Mouse (Mus musculus) forebrain, embryonic 11.5 days (tissue): ENCODE measurements at regions not wholly inside any gene's neighbourhood (a gene's known extent, or its start where the extent isn't known, plus 50 kb on each side); places are given as distances from the start of the nearest gene placed in this dataset.

Source experiments
- ATAC-seq: fragments of 200-750 bp; cut with Nextera tagmentation; replicated peaks from 2 replicates; pipeline ENCODE4 v1.8.0; 2017; ENCODE audit warnings: moderate TSS enrichment; ENCODE audit not compliant: low FRiP score
- DNase-seq: peaks from one replicate; pipeline ENCODE4 v3.0.0-alpha.2; 2017; ENCODE audit warnings: low spot score
- H3K27ac ChIP-seq: fragments of 300-500 bp; sonication (generic); 2 replicates; pipeline ENCODE4 v1.5.1; 2014; ENCODE audit warnings: low read depth, low read length
- H3K27me3 ChIP-seq: fragments of 300-500 bp; sonication (generic); 2 replicates; pipeline ENCODE4 v1.6.1; 2014; ENCODE audit warnings: mild to moderate bottlenecking, low read length, mixed read lengths; ENCODE audit not compliant: control insufficient read depth, insufficient read depth
- H3K36me3 ChIP-seq: fragments of 300-500 bp; sonication (generic); 2 replicates; pipeline ENCODE4 v1.6.1; 2014; ENCODE audit warnings: mild to moderate bottlenecking, low read length, moderate library complexity, mixed read lengths; ENCODE audit not compliant: control insufficient read depth, insufficient read depth
- H3K4me1 ChIP-seq: fragments of 300-500 bp; sonication (generic); replicated peaks from 2 replicates; pipeline ENCODE4 v1.6.1; 2014; ENCODE audit warnings: low read length, mixed read lengths; ENCODE audit not compliant: control insufficient read depth, insufficient read depth
- H3K4me2 ChIP-seq: fragments of 300-500 bp; sonication (generic); 2 replicates; pipeline ENCODE4 v1.6.1; 2014; ENCODE audit warnings: low read depth, mild to moderate bottlenecking, low read length, moderate library complexity, mixed read lengths; ENCODE audit not compliant: severe bottlenecking
- H3K4me3 ChIP-seq: fragments of 300-500 bp; sonication (generic); 2 replicates; pipeline ENCODE4 v1.5.1; 2014; ENCODE audit warnings: low read depth, low read length
- H3K9ac ChIP-seq: fragments of 300-500 bp; sonication (generic); 2 replicates; pipeline ENCODE4 v1.6.1; 2014; ENCODE audit warnings: low read length
- H3K9me3 ChIP-seq: fragments of 300-500 bp; sonication (generic); 2 replicates; pipeline ENCODE4 v1.6.1; 2016; ENCODE audit warnings: low read length, mixed read lengths; ENCODE audit not compliant: control insufficient read depth
- WGBS: fragments of 180-500 bp; shearing (Covaris S2); extraction: QIAGEN DNeasy Blood & Tissue Kit; methylation state at CpG from one replicate; pipeline ENCODE4 v1.1.7; 2014; 5-methylcytosine and 5-hydroxymethylcytosine counted together

- Histone ChIP-seq H3K36me3 (no peaks in the 10 kb centered on the region), H3K4me2 (no peak overlapping the region), H3K9ac (no peak overlapping the region), H3K9me3 (no peaks in the 10 kb centered on the region), H3K27ac (0 out of 2 replicates have a peak overlapping the region, but pooled peaks have one; percentile 9), H3K4me1 (peaks cover 8% of the 10 kb centered on the region; the same call in 1 of the 2 replicates), H3K4me3 (no peak overlapping the region), H3K27me3 (no peaks in the 10 kb centered on the region)
- ATAC-seq (no peak), DNase-seq (no peak)
- 64% methylated on average over 7 of the region's 7 CpGs for WGBS
Measured at GRCm38 (mm10) chr9:23062656-23063444, 160.0 kb upstream of the Bmper start.

DNA sequence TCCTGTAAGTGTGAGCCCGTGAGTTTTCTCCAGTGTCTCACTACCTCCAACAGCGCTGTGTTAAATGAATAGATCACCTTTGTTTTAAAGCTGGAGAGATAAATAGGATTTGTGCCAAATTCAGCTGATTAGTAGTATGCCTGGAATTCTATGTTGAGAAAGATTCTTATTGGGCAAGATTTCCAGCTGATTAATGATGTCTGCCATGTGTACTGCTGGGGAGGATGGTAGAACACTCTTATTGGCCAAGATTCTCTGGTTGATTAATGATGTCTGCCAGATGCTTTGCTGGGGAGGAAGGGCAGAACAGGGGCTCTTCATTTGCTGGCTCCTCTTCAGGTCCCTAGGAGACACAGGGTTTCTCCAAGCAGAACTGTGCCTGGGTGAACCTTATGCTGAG is 158.9 kb upstream of the Bmper start:
- no peak for DNase-seq
- peaks cover 8% of the 10 kb centered on the region; the same call in 1 of the 2 replicates for H3K4me1 ChIP-seq
- no peak for ATAC-seq
- no peak overlapping the region for H3K27ac ChIP-seq
- no peak overlapping the region for H3K4me2 ChIP-seq
- H3K9ac ChIP-seq, result no peak overlapping the region
- no peaks in the 10 kb centered on the region for H3K36me3 ChIP-seq
- no peak overlapping the region for H3K4me3 ChIP-seq
- 88% methylated on average over 2 of the region's 2 CpGs for WGBS
- H3K9me3 ChIP-seq, result no peaks in the 10 kb centered on the region
- no peaks in the 10 kb centered on the region for H3K27me3 ChIP-seq

DNA sequence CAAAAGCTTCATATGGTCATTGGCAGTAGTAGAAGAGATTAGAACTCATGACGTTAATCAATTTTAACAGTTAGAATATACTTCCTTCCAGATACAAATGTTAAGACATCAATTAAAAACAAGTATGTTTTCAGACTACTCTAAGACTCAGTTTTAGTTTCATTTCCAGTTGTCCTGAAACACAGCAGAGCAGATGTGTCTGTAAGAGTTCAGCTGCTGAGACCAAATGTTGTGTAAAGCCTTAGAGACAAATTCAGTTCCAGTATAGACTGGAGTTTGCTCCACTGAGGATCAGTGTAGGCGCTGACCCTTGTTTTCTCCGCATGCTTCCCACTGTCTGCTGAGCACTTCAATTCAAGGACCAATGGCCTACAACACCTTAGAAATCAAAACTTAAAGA is 158.1 kb upstream of the Bmper start:
- no peaks in the 10 kb centered on the region for H3K36me3 ChIP-seq
- H3K27me3 ChIP-seq, result no peaks in the 10 kb centered on the region
- no peak overlapping the region for H3K4me2 ChIP-seq
- DNase-seq (no peak), ATAC-seq (no peak)
- no peak overlapping the region for H3K27ac ChIP-seq
- H3K9ac ChIP-seq, result no peak overlapping the region
- no peaks in the 10 kb centered on the region; the same call in 1 of the 2 replicates for H3K9me3 ChIP-seq
- 92% methylated on average over 3 of the region's 3 CpGs for WGBS
- H3K4me3 ChIP-seq, result no peak overlapping the region
- peaks cover 8% of the 10 kb centered on the region; the same call in 1 of the 2 replicates for H3K4me1 ChIP-seq

- no peak overlapping the region for H3K27ac ChIP-seq
- WGBS, result 71% methylated on average over 6 of the region's 6 CpGs
- no peak overlapping the region for H3K4me3 ChIP-seq
- H3K36me3 ChIP-seq, result no peaks in the 10 kb centered on the region
- no peaks in the 10 kb centered on the region for H3K27me3 ChIP-seq
- no peaks in the 10 kb centered on the region; the same call in 1 of the 2 replicates for H3K9me3 ChIP-seq
- H3K9ac ChIP-seq, result no peak overlapping the region
- ATAC-seq, result no peak
- H3K4me2 ChIP-seq, result no peak overlapping the region
- no peaks in the 10 kb centered on the region for H3K4me1 ChIP-seq
- no peak for DNase-seq
Measured at GRCm38 (mm10) chr9:23068101-23068791, 154.6 kb upstream of the Bmper start.

GRCm38 (mm10) chr9:23069161-23069560 is 153.7 kb upstream of the Bmper start:
- H3K9ac ChIP-seq, result no peak overlapping the region
- no peaks in the 10 kb centered on the region for H3K4me1 ChIP-seq
- H3K27ac ChIP-seq, result no peak overlapping the region
- DNase-seq (no peak), ATAC-seq (no peak)
- H3K4me2 ChIP-seq, result no peak overlapping the region
- no peaks in the 10 kb centered on the region for H3K27me3 ChIP-seq
- 52% methylated on average over 7 of the region's 7 CpGs for WGBS
- no peaks in the 10 kb centered on the region for H3K36me3 ChIP-seq
- no peaks in the 10 kb centered on the region; the same call in 1 of the 2 replicates for H3K9me3 ChIP-seq
- no peak overlapping the region for H3K4me3 ChIP-seq

GRCm38 (mm10) chr9:23071006-23071405 is 151.9 kb upstream of the Bmper start:
- DNase-seq (no peak), ATAC-seq (no peak)
- WGBS, result 75% methylated on average over 2 of the region's 2 CpGs
- no peak overlapping the region for H3K27ac ChIP-seq
- H3K27me3 ChIP-seq, result no peaks in the 10 kb centered on the region
- H3K4me1 ChIP-seq, result no peaks in the 10 kb centered on the region
- H3K9me3 ChIP-seq, result no peaks in the 10 kb centered on the region; the same call in 1 of the 2 replicates
- H3K4me3 ChIP-seq, result no peak overlapping the region
- H3K9ac ChIP-seq, result no peak overlapping the region
- no peak overlapping the region for H3K4me2 ChIP-seq
- H3K36me3 ChIP-seq, result no peaks in the 10 kb centered on the region

DNA sequence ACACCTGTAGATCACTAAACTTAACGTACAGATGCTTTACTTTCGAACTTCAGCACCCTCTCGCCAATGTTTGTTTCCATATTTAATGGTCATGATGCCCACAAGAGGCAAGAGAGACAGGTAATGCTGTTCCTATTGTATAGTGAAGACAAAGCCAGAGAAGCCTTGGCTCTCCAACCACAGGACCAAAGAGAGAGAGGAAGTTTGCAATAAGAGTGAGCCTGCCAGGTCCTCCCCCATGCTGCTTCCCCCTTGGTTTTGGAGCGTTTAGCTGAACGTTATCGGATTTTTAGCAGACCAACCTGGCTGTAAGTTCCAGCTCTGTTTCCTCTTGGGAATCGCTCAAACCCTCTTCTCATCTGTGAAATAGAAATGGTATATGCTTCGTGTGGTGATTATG is 150.1 kb upstream of the Bmper start:
- Histone ChIP-seq H3K9ac (no peak overlapping the region), H3K36me3 (no peaks in the 10 kb centered on the region), H3K4me2 (no peak overlapping the region), H3K27ac (no peak overlapping the region), H3K4me3 (no peak overlapping the region), H3K4me1 (no peaks in the 10 kb centered on the region), H3K27me3 (no peaks in the 10 kb centered on the region), H3K9me3 (no peaks in the 10 kb centered on the region; the same call in 1 of the 2 replicates)
- ATAC-seq (no peak), DNase-seq (no peak)
- WGBS, result 88% methylated on average over 8 of the region's 8 CpGs

DNA sequence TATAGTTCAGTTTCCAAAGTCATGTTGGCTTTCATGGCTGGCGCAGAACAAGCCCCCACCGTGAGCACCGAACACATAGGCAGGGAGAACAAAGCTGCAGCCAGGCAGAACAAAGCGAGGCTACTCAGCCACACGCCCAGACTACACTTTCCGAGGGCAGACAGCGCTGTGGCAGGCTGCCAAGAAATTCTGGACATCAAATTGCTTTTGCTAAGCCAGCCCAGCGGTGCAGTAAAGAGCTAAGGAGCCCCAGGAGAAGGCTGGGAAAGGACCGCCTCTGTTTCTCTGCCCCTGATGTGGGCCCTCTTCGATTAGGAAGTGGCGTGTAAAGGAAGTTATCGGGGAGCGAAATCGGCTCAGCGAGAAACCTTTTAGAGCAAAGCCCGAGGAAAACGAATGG is 139.3 kb upstream of the Bmper start:
- ATAC-seq (peak; percentile 96), DNase-seq (peak; percentile 91)
- H3K4me1 ChIP-seq, result no peaks in the 10 kb centered on the region; the same call in 1 of the 2 replicates
- H3K9ac ChIP-seq, result peak overlapping the region; percentile 2; the same call in 1 of the 2 replicates
- H3K9me3 ChIP-seq, result no peaks in the 10 kb centered on the region
- no peaks in the 10 kb centered on the region for H3K36me3 ChIP-seq
- no peak overlapping the region for H3K4me3 ChIP-seq
- peak overlapping the region; percentile 70; the same call in 1 of the 2 replicates for H3K27ac ChIP-seq
- H3K4me2 ChIP-seq, result peak overlapping the region; percentile 26; the same call in 1 of the 2 replicates
- WGBS, result 16% methylated on average over 17 of the region's 17 CpGs
- H3K27me3 ChIP-seq, result no peaks in the 10 kb centered on the region
